Mouse (Mus musculus) embryonic fibroblast, embryonic 13.5 days (primary cell): Measurements from ENCODE around the gene Pacrg.

Experiments used
- CTCF ChIP-seq: IDR thresholded peaks from 2 replicates; pipeline ENCODE4 v1.5.1; 2011; ENCODE audit warnings: mild to moderate bottlenecking, control low read depth, low read length, moderate library complexity, borderline replicate concordance; ENCODE audit not compliant: insufficient read depth
- POLR2A ChIP-seq: IDR thresholded peaks from 2 replicates; pipeline ENCODE4 v1.6.1; 2011; ENCODE audit warnings: low read depth, mild to moderate bottlenecking, control low read depth, low read length, moderate library complexity

DNA sequence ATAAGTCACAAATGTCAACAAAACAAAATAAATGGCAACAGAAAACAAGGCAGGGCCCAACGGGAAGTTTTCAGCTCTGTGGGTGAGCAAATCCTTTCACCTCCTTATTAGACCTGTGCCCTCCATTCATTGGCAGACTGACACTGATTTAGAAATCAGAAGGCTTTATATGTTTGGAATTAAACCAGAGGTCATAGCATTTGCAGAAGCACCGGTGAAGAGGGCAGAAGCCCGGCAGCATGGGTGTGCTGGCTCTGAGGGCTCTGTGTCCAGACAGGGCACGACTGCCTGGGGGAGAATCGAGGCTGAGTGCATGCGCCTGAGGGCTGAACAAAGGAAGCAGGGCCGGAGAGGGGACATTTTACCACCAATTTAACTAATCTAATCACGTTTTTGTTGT is 344.5 kb downstream of the Pacrg start:
- TF ChIP-seq CTCF: no peak
- no peak for TF ChIP-seq POLR2A
